Mouse (Mus musculus) MEL (cell line): ENCODE measurements around the gene Med21. TPM values are rescaled to one million over a fixed set of nuclear protein-coding genes. Genes with fewer than 3 reads are reported as not detected.

Source experiments
- DNase-seq: peaks from one replicate; pipeline ENCODE4 v3.0.0; 2011; ENCODE audit warnings: low read depth, low spot score
- H3K27ac ChIP-seq: 2 replicates; pipeline ENCODE4 v1.5.1; 2012; ENCODE audit warnings: low read depth, mild to moderate bottlenecking, control low read depth, low read length, moderate library complexity; ENCODE audit not compliant: control insufficient read depth
- H3K27me3 ChIP-seq, 2 experiments: fragments of 150-350 bp in 1 of 2; sonication (generic) in 1 of 2; 2 replicates each; pipeline ENCODE4 v1.6.1; 2012; ENCODE audit warnings: low read length in 2 of 2, mild to moderate bottlenecking in 2 of 2, improper control_type of control experiment in 1 of 2, moderate library complexity in 1 of 2; ENCODE audit not compliant: insufficient read depth in 2 of 2, control insufficient read depth in 1 of 2
- H3K36me3 ChIP-seq, 2 experiments: 2 replicates each; pipeline ENCODE4 v1.6.1; 2012 to 2014; ENCODE audit warnings: low read length in 2 of 2, improper control_type of control experiment in 1 of 2, inconsistent platforms in 1 of 2, mild to moderate bottlenecking in 1 of 2; ENCODE audit not compliant: insufficient read depth in 2 of 2, control insufficient read depth in 1 of 2
- H3K4me1 ChIP-seq, 2 experiments: fragments of 150-350 bp in 1 of 2; sonication (generic) in 1 of 2; 2 replicates each; pipeline ENCODE4 v1.6.1; 2012; ENCODE audit warnings: low read length in 2 of 2, improper control_type of control experiment in 1 of 2, mild to moderate bottlenecking in 1 of 2; ENCODE audit not compliant: insufficient read depth in 2 of 2, control insufficient read depth in 1 of 2
- H3K4me3 ChIP-seq, 2 experiments: fragments of 150-350 bp in 1 of 2; sonication (generic) in 1 of 2; 2 replicates each; pipeline ENCODE4 v1.5.1; 2012; ENCODE audit warnings: low read depth in 2 of 2, low read length in 2 of 2, mild to moderate bottlenecking in 2 of 2, moderate library complexity in 2 of 2, control low read depth in 1 of 2, improper control_type of control experiment in 1 of 2; ENCODE audit not compliant: control insufficient read depth in 1 of 2, insufficient read depth in 1 of 2
- H3K79me2 ChIP-seq: 2 replicates; pipeline ENCODE4 v1.6.1; 2012; ENCODE audit warnings: mild to moderate bottlenecking, low read length, moderate library complexity; ENCODE audit not compliant: control insufficient read depth, poor library complexity, insufficient read depth
- H3K9ac ChIP-seq: 2 replicates; pipeline ENCODE4 v1.6.1; 2012; ENCODE audit warnings: low read depth, mild to moderate bottlenecking, control low read depth, low read length, moderate library complexity; ENCODE audit not compliant: control insufficient read depth, poor library complexity, severe bottlenecking
- H3K9me3 ChIP-seq: fragments of 150-350 bp; sonication (generic); replicated peaks from 2 replicates; pipeline ENCODE4 v1.6.1; 2012; ENCODE audit warnings: mild to moderate bottlenecking, low read length, improper control_type of control experiment, moderate library complexity; ENCODE audit not compliant: insufficient read depth
- CHD1 ChIP-seq: IDR thresholded peaks from 2 replicates; pipeline ENCODE4 v1.6.1; 2012; ENCODE audit warnings: low read depth, mild to moderate bottlenecking, inconsistent platforms, low read length, improper control_type of control experiment
- CTCF ChIP-seq, 3 experiments: IDR thresholded peaks in 2 of 3; conservative IDR thresholded peaks in 1 of 3; 2 replicates each; pipeline ENCODE4 v1.5.1; 2011 to 2012; ENCODE audit warnings: low read length in 3 of 3, low read depth in 2 of 3, mild to moderate bottlenecking in 2 of 3, improper control_type of control experiment in 1 of 3, inconsistent platforms in 1 of 3, mixed read lengths in 1 of 3, moderate library complexity in 1 of 3; ENCODE audit not compliant: control insufficient read depth in 1 of 3, insufficient read depth in 1 of 3, poor library complexity in 1 of 3, severe bottlenecking in 1 of 3
- E2F4 ChIP-seq: IDR thresholded peaks from 2 replicates; pipeline ENCODE4 v1.6.1; 2011; ENCODE audit warnings: low read depth, low read length, improper control_type of control experiment, borderline replicate concordance
- ELF1 ChIP-seq: IDR thresholded peaks from 2 replicates; pipeline ENCODE4 v1.6.1; 2014; ENCODE audit warnings: low read depth, mild to moderate bottlenecking, inconsistent platforms, low read length, improper control_type of control experiment, moderate library complexity
- GABPA ChIP-seq: IDR thresholded peaks from 2 replicates; pipeline ENCODE4 v1.6.1; 2012; ENCODE audit warnings: low read depth, mild to moderate bottlenecking, inconsistent platforms, low read length, improper control_type of control experiment, moderate library complexity
- GATA1 ChIP-seq: IDR thresholded peaks from 2 replicates; pipeline ENCODE4 v1.6.1; 2011; ENCODE audit warnings: low read depth, low read length, improper control_type of control experiment
- HCFC1 ChIP-seq: IDR thresholded peaks from 2 replicates; pipeline ENCODE4 v1.6.1; 2012; ENCODE audit warnings: low read depth, mild to moderate bottlenecking, inconsistent platforms, low read length, improper control_type of control experiment, moderate library complexity
- JUND ChIP-seq: IDR thresholded peaks from 2 replicates; pipeline ENCODE4 v1.6.1; 2011; ENCODE audit warnings: low read depth, mild to moderate bottlenecking, improper control_type of control experiment, low read length
- KAT2A ChIP-seq: conservative IDR thresholded peaks from 2 replicates; pipeline ENCODE4 v1.6.1; 2012; ENCODE audit warnings: low read depth, low read length, improper control_type of control experiment, inconsistent platforms
- MAFK ChIP-seq: IDR thresholded peaks from 2 replicates; pipeline ENCODE4 v1.6.1; 2011; ENCODE audit warnings: low read depth, mild to moderate bottlenecking, low read length, improper control_type of control experiment, borderline replicate concordance
- MAX ChIP-seq: IDR thresholded peaks from 2 replicates; pipeline ENCODE4 v1.6.1; 2011; ENCODE audit warnings: low read length, improper control_type of control experiment
- MXI1 ChIP-seq: IDR thresholded peaks from 2 replicates; pipeline ENCODE4 v1.6.1; 2011; ENCODE audit warnings: mild to moderate bottlenecking, low read depth, low read length, improper control_type of control experiment
- MYB ChIP-seq: IDR thresholded peaks from 2 replicates; pipeline ENCODE4 v1.6.1; 2011; ENCODE audit warnings: mild to moderate bottlenecking, low read depth, low read length, improper control_type of control experiment
- MYC ChIP-seq: IDR thresholded peaks from 2 replicates; pipeline ENCODE4 v1.6.1; 2011; ENCODE audit warnings: low read depth, mild to moderate bottlenecking, low read length, improper control_type of control experiment, moderate library complexity
- NRF1 ChIP-seq: IDR thresholded peaks from 2 replicates; pipeline ENCODE4 v1.6.1; 2014; ENCODE audit warnings: low read depth, mild to moderate bottlenecking, inconsistent platforms, low read length, improper control_type of control experiment, moderate library complexity; ENCODE audit not compliant: poor library complexity, insufficient read depth, severe bottlenecking
- POLR2AphosphoS2 ChIP-seq: IDR thresholded peaks from 2 replicates; pipeline ENCODE4 v1.6.1; 2011; ENCODE audit warnings: low read length, improper control_type of control experiment
- POLR2AphosphoS5 ChIP-seq: IDR thresholded peaks from 2 replicates; pipeline ENCODE4 v1.6.1; 2012; ENCODE audit warnings: low read depth, borderline replicate concordance, mild to moderate bottlenecking, inconsistent platforms, low read length, moderate library complexity, mixed read lengths
- RAD21 ChIP-seq: IDR thresholded peaks from 2 replicates; pipeline ENCODE4 v1.6.1; 2011; ENCODE audit warnings: mild to moderate bottlenecking, low read depth, low read length, improper control_type of control experiment
- RCOR1 ChIP-seq: IDR thresholded peaks from 2 replicates; pipeline ENCODE4 v1.6.1; 2012; ENCODE audit warnings: low read depth, mild to moderate bottlenecking, inconsistent platforms, low read length, improper control_type of control experiment
- TBP ChIP-seq: IDR thresholded peaks from 2 replicates; pipeline ENCODE4 v1.8.0; 2011; ENCODE audit warnings: low read depth, low read length, improper control_type of control experiment
- TCF12 ChIP-seq: IDR thresholded peaks from 2 replicates; pipeline ENCODE4 v1.6.1; 2014; ENCODE audit warnings: low read depth, mild to moderate bottlenecking, inconsistent platforms, low read length, improper control_type of control experiment, moderate library complexity
- UBTF ChIP-seq: IDR thresholded peaks from 2 replicates; pipeline ENCODE4 v1.6.1; 2012; ENCODE audit warnings: low read depth, mild to moderate bottlenecking, inconsistent platforms, low read length, improper control_type of control experiment, moderate library complexity, borderline replicate concordance; ENCODE audit not compliant: insufficient read depth
- ZC3H11A ChIP-seq: IDR thresholded peaks from 2 replicates; pipeline ENCODE4 v1.6.1; 2012; ENCODE audit warnings: low read depth, mild to moderate bottlenecking, inconsistent platforms, low read length, improper control_type of control experiment
- ZNF384 ChIP-seq: IDR thresholded peaks from 2 replicates; pipeline ENCODE4 v1.6.1; 2012; ENCODE audit warnings: low read depth, mild to moderate bottlenecking, inconsistent platforms, low read length, improper control_type of control experiment
- polyA plus RNA-seq, 2 experiments: library from polyadenylated mRNA; stranded (reverse) in 1 of 2; unstranded in 1 of 2; fragments of >175 nt in 1 of 2; fragments of >200 nt in 1 of 2; gene quantifications; 2 replicates each; pipeline versions ENCODE4 v1.2.1 to v1.2.4; 2012; ENCODE audit warnings: low replicate concordance in 2 of 2, low read depth in 1 of 2; ENCODE audit not compliant: insufficient read length in 2 of 2, insufficient read depth in 1 of 2, missing spikeins in 1 of 2
- total RNA-seq: library from RNA; depleted of rRNA; stranded (reverse); fragments of 300-350 nt; gene quantifications from 2 replicates; pipeline ENCODE4 v1.2.3, GENCODE M21; 2012

Gene Med21
- total and polyA plus RNA-seq, 3 experiments, result 56.7 to 79.5 TPM; not detected in 1

- Histone ChIP-seq H3K9ac (no peak overlapping the region), H3K27me3 (no peaks in the 10 kb centered on the region), H3K36me3 (peaks cover 2 to 12% of the 10 kb centered on the region in 2 experiments; a peak in 3 of 4 replicates), H3K27ac (no peak overlapping the region), H3K9me3 (no peaks in the 10 kb centered on the region), H3K4me1 (peaks cover 3 to 4% of the 10 kb centered on the region in 2 experiments; a peak in 3 of 4 replicates), H3K79me2 (peaks cover 3% of the 10 kb centered on the region; the same call in 1 of the 2 replicates), H3K4me3 (no peak overlapping the region)
- DNase-seq, result no peak
- TF ChIP-seq ZNF384 (no peak), RCOR1 (no peak), CHD1 (no peak), ELF1 (no peak), TCF12 (no peak)
These were observed 9.1 kb downstream of the Med21 start for GRCm38 (mm10) chr6:146651431-146651830.

GRCm38 (mm10) chr6:146653197-146653596 lies 10.8 kb downstream of the Med21 start:
- Histone ChIP-seq H3K4me1 (peaks cover 3 to 4% of the 10 kb centered on the region in 2 experiments; a peak in 3 of 4 replicates), H3K79me2 (no peaks in the 10 kb centered on the region), H3K9me3 (no peaks in the 10 kb centered on the region), H3K27ac (no peak overlapping the region), H3K36me3 (peaks cover 2 to 12% of the 10 kb centered on the region in 2 experiments; a peak in 3 of 4 replicates), H3K27me3 (no peaks in the 10 kb centered on the region), H3K9ac (0 out of 2 replicates have a peak overlapping the region, but pooled peaks have one; percentile 2), H3K4me3 (0 out of 4 replicates have a peak overlapping the region, but pooled peaks of 1 of the 2 experiments have one; percentile 17)
- DNase-seq, result peak; percentile 78
- TF ChIP-seq TBP, result no peak
- no peak for TF ChIP-seq MAX
- TF ChIP-seq MYC, result no peak
- TF ChIP-seq MAFK, result 0 out of 2 replicates have a peak, but pooled peaks have one; percentile 3
- TF ChIP-seq ZC3H11A, result no peak
- no peak for TF ChIP-seq MXI1
- TF ChIP-seq GATA1, result peak; percentile 39; the same call in 1 of the 2 replicates
- TF ChIP-seq GABPA, result no peak
- no peak for TF ChIP-seq TCF12
- TF ChIP-seq CTCF (IDR thresholded peaks at IDR 0.05 in 2 of 3, conservative IDR thresholded peaks at IDR 0.05 in 1 of 3; ENCODE audit: control insufficient read depth in 1 of 3, insufficient read depth in 1 of 3, low read depth in 2 of 3, low read length in 3 of 3, poor library complexity in 1 of 3, severe bottlenecking in 1 of 3), result no peak
- TF ChIP-seq, all 39 proteins: peak for 2

GRCm38 (mm10) chr6:146660591-146660990 lies 18.2 kb downstream of the Med21 start:
- no peak overlapping the region for H3K4me3 ChIP-seq
- no peak overlapping the region for H3K9ac ChIP-seq
- DNase-seq, result peak; percentile 57
- H3K27me3 ChIP-seq, result no peaks in the 10 kb centered on the region
- H3K9me3 ChIP-seq, result no peaks in the 10 kb centered on the region
- no peaks in the 10 kb centered on the region for H3K79me2 ChIP-seq
- no peak overlapping the region for H3K27ac ChIP-seq
- H3K36me3 ChIP-seq, result no peaks in the 10 kb centered on the region
- peaks cover 0 to 3% of the 10 kb centered on the region in 2 experiments; a peak in 1 of 4 replicates for H3K4me1 ChIP-seq
- TF ChIP-seq E2F4, result no peak
- TF ChIP-seq ZNF384, result no peak
- no peak for TF ChIP-seq UBTF
- no peak for TF ChIP-seq HCFC1
- peak; percentile 81 for TF ChIP-seq RAD21
- TF ChIP-seq ELF1, result no peak
- TF ChIP-seq POLR2AphosphoS5, result no peak
- TF ChIP-seq GABPA, result no peak
- peak; percentile 71 for TF ChIP-seq ZC3H11A
- no peak for TF ChIP-seq RCOR1
- TF ChIP-seq JUND, result no peak
- TF ChIP-seq TBP, result no peak
- TF ChIP-seq POLR2AphosphoS2, result no peak
- no peak for TF ChIP-seq NRF1
- TF ChIP-seq KAT2A, result no peak
- TF ChIP-seq MXI1, result no peak
- TF ChIP-seq MAFK, result no peak
- no peak for TF ChIP-seq TCF12
- TF ChIP-seq MYB, result no peak
